Mouse (Mus musculus): Measurements from ENCODE around the gene Rpl10.
A peak's percentile ranks its signal among the peaks of the same experiment; 100 is the strongest.

Gene Rpl10

DNA sequence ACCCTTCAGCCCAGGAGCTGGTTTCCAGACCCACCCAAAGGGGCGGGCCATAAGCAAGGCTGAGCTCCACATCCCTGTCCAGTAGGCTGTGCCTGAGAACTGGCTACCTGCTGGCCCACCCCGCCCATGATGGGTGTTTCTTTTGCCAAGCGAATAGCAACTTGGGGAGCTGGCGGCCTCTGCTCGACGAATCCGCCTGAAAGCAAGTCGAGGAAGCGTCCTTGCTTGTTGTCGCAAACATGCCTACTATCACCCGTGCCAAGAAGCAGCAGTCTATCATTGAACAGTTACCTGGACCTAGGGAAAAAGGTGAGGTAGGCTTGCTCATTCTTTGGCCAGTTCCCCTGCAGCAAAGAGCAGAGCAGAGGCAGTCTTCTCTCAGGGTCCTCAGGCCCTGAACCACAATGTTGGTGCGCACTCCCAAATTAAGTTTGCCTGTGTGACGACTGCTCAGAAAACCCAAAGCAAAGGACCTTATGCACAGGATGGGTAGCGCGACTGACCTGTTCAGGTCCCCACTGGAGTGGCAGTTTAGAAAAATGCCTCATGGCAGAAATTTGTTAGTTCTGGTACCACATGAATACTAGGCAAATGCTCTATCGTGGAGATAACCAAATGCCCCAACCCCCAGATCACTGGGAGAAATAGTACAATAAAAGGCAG is 11.3 kb downstream of the Rpl10 start, which contains the start of the genes Taz and Dnase1l1:
Gene Taz, plus strand, starts transcription at position 181 of the 663 bp plus-strand sequence.
Gene Dnase1l1, minus strand, starts transcription at position 606 of the 663 bp plus-strand sequence.
- DNase-seq: peak; percentile 23

DNA sequence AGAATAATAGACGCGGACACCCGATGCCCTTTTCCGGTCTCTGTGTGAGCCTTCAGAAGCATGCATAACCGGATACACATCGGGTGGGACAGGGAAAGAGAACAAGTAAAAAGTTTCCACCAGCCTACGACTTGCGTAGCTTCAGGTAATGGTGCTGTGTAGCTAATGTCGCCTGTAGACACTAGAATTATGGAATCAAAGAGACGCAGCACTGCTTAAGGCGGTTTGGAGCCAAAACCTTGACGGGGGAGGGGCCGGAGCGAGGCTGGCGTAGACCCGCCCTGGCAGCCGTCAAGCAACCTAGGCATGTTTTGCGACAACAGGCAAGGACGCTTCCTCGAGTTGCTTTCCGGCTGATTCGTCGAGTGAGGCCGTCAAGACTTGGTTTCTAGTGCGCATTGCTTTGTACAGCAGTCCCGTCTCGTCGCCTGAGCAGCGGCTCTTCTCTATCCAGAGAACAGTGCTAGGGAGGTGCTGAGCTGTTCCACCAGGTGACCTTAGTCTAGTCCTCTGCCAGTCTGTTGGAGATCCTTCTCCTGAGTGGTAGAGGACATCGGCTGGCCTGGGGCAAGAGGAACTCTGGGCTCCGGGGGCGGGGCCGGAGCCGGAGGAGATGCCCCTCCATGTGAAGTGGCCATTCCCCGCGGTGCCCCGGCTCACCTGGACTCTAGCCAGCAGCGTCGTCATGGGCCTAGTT is 11.9 kb downstream of the Rpl10 start:
- peak; percentile 79 for DNase-seq

- no peak for DNase-seq
Measured at GRCm38 (mm10) chrX:74283092-74283437, 12.5 kb downstream of the Rpl10 start.

DNA sequence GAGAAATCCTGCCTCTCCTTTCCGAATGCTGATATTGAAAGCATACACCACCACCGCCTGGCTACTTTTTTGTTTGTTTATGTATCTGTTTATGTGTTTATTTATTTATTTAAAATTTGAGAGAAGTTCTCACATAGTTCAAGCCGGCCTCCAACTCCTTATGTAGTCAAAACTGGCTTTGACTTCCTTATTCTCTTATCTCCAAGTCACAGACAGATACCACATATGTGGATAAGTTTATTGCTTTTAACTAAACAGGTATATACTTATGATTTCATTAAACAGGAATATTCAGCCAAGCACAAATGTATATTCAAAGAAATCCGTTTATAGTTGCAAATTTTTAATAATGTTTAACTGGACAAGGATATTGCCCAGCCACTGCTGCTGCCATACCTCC is 22.8 kb downstream of the Rpl10 start:
- DNase-seq: no peak

GRCm38 (mm10) chrX:74296538-74297448 is 26.2 kb downstream of the Rpl10 start, which contains the start of gene Atp6ap1:
Gene Atp6ap1 (plus strand): TSS chrX:74297097.
- DNase-seq: peak; percentile 86

- DNase-seq: no peak
Measured at GRCm38 (mm10) chrX:74298348-74298747, 27.7 kb downstream of the Rpl10 start.

DNA sequence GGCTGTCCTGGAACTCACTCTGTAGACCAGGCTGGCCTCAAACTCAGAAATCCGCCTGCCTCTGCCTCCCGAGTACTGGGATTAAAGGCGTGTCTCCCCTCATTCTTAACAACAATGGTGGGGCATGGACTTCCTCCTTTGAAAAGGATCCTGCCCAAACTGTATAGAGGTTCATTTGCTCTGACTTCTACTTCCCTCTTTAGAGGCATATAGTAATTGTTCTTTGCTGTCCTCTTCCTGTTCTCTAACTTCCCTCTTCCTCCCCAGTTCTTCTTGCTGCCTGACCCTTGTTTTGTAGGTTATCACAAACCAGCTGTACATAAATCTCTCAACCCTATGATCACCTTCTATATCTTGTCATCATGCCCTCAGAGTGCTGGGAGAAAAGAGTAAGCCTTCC is 29.1 kb downstream of the Rpl10 start:
- DNase-seq: no peak

DNA sequence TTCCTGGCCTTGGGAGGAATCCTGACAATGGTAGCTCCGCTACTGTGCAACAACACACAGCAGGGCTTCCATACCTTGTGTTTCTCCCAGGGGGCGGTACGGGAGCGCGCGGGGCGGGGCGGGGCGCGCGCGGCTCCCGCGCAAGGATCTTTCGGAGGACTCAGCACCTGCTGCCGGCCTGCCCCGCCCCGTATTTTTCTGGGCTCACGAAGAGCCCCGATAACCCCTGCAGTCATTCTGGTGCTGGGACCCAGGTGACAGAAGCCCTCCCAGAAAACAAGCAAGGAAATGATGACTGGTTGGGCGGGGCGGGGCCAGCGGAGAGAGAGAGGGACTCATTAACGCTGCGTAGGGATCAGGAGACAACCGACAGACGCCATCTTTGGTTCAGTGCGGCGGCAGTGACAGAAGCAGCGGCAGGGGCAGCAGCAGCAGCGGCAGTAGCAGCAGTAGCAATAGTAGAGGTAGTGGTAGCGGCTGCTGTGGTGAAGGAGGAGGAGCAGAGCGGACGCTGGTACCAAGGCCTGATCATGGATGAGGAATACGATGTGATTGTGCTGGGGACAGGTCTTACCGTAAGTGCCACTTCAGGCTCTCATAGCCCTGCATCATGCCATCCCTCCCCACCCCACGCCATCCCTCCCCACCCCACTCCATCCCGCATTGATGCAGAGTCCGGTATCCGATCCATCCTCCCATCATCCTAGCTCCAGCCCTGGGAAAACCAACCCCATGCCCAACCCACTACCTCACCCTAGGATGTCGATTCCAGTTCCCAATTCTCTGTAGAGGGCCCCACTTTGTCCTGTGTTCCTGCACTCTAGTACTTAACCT is 34.5 kb downstream of the Rpl10 start, which contains the start of gene Gdi1:
Gene Gdi1, plus strand, starts transcription at position 132 of the 834 bp plus-strand sequence.
- DNase-seq: peak; percentile 72

DNA sequence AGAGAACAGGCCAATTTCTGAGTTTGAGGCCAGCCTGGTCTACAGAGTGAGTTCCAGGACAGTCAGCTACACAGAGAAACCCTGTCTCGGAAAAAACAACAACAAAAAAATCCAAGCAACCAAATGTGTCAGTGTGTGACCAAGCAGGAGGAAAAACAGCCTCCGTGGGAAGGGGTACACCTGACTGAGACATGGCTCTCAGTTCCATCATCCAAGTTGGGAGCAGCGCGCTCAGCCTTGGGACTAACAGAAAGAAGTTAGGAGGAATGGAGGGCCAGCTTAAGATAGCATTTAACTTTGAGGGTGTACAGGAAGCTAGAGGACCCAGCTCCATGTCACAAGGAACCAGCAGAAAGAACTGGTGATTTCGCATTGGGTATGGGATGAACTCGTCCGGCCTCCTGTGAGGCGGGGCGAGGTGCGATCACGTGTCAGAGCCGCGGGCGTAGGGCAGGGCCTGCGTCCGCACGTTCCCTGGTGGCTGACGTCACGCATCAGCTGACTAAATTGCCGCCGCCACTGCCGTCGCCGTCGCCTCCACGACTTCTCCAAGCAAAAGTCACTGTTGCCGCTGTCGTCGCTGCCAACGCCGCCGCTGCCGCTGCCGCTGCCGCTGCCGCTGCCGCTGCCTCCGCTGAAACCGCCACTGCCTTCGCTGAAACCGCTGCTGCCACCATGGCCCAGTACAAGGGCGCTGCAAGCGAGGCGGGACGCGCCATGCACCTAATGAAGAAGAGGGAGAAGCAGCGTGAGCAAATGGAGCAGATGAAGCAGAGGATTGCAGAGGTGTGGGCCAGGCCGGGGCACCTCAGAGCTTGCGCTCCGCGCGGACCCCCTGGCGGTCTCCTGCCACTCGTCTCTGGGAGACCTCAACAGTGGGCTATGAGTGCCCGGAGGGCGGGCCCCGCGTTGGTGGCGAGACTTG is 42.2 kb downstream of the Rpl10 start, which contains the start of gene Fam50a:
Gene Fam50a, plus strand, starts transcription at position 494 of the 925 bp plus-strand sequence.
- peak; percentile 78 for DNase-seq

Data from right cerebral cortex, postnatal 4 days (tissue).